Comparison of ENCODE assay signal across 13 mouse cellular contexts in genomic region chr5:74365984-74366709, GRCm38 (mm10).
DNase-seq lines count a peak whose midpoint lies in the region; ATAC-seq lines count a peak whose summit lies in the region.
"Had no signal": no experiment of that assay in that cellular context is flagged by ENCODE, and none has a peak within 500 bp of the region (broad histone marks: within the 10 kb centered on the region; RNA-seq: fewer than 3 reads in every experiment).

No protein-coding gene starts in this region.

- no peak overlapping the region for H3K4me2 ChIP-seq in forebrain, embryonic 12.5 days
- H3K4me2 ChIP-seq in forebrain, embryonic 11.5 days (ENCODE audit: low read depth, low read length, severe bottlenecking) = no peak overlapping the region
- no peak overlapping the region for H3K4me2 ChIP-seq in midbrain, embryonic 11.5 days
- H3K4me2 ChIP-seq in embryonic facial prominence, embryonic 13.5 days = no peak overlapping the region
- no peak overlapping the region for H3K4me2 ChIP-seq in neural tube, embryonic 14.5 days (ENCODE audit: low read depth, low read length)
- H3K4me2 ChIP-seq: heart, embryonic 15.5 days had no signal

- H3K36me3 ChIP-seq in forebrain, embryonic 12.5 days (replicated peaks) = no peaks in the 10 kb centered on the region
- H3K36me3 ChIP-seq in forebrain, embryonic 11.5 days (ENCODE audit: control insufficient read depth, insufficient read depth, low read length) = no peaks in the 10 kb centered on the region
- no peaks in the 10 kb centered on the region for H3K36me3 ChIP-seq in midbrain, embryonic 11.5 days (ENCODE audit: control insufficient read depth, insufficient read depth, low read length)
- H3K36me3 ChIP-seq in midbrain, embryonic 10.5 days = no peaks in the 10 kb centered on the region
- no peaks in the 10 kb centered on the region for H3K36me3 ChIP-seq in embryonic facial prominence, embryonic 13.5 days
- H3K36me3 ChIP-seq in neural tube, embryonic 14.5 days (ENCODE audit: control insufficient read depth, insufficient read depth, low read length) = no peaks in the 10 kb centered on the region
- H3K36me3 ChIP-seq: heart, embryonic 15.5 days had no signal

- ATAC-seq in forebrain, embryonic 12.5 days (ENCODE audit: low FRiP score) = no peak
- ATAC-seq in forebrain, embryonic 11.5 days (replicated peaks; ENCODE audit: low FRiP score) = no peak; the same call in 1 of the 2 replicates
- no peak for ATAC-seq in midbrain, embryonic 11.5 days (ENCODE audit: low FRiP score)
- no peak for ATAC-seq in embryonic facial prominence, embryonic 13.5 days (ENCODE audit: insufficient number of reproducible peaks, insufficient read depth, low FRiP score, low TSS enrichment, low read depth)
- ATAC-seq in neural tube, embryonic 14.5 days (ENCODE audit: low read depth) = peak; percentile 87

- H3K27me3 ChIP-seq in forebrain, embryonic 12.5 days = no peaks in the 10 kb centered on the region
- H3K27me3 ChIP-seq in forebrain, embryonic 11.5 days (ENCODE audit: control insufficient read depth, insufficient read depth, low read length) = no peaks in the 10 kb centered on the region
- no peaks in the 10 kb centered on the region for H3K27me3 ChIP-seq in midbrain, embryonic 11.5 days (ENCODE audit: control insufficient read depth, insufficient read depth, low read length)
- no peaks in the 10 kb centered on the region for H3K27me3 ChIP-seq in midbrain, embryonic 10.5 days (ENCODE audit: low read depth, poor library complexity, severe bottlenecking)
- H3K27me3 ChIP-seq in embryonic facial prominence, embryonic 13.5 days = no peaks in the 10 kb centered on the region
- H3K27me3 ChIP-seq in neural tube, embryonic 14.5 days (ENCODE audit: control insufficient read depth, insufficient read depth, low read length) = no peaks in the 10 kb centered on the region
- H3K27me3 ChIP-seq: heart, embryonic 15.5 days had no signal

- peaks cover 14% of the 10 kb centered on the region for H3K4me1 ChIP-seq in forebrain, embryonic 12.5 days
- H3K4me1 ChIP-seq in forebrain, embryonic 11.5 days (replicated peaks; ENCODE audit: control insufficient read depth, insufficient read depth, low read length) = peaks cover 4% of the 10 kb centered on the region; the same call in 1 of the 2 replicates
- H3K4me1 ChIP-seq in midbrain, embryonic 11.5 days (ENCODE audit: control insufficient read depth, insufficient read depth, low read length) = no peaks in the 10 kb centered on the region
- H3K4me1 ChIP-seq in midbrain, embryonic 10.5 days = peaks cover 10% of the 10 kb centered on the region
- peaks cover 19% of the 10 kb centered on the region for H3K4me1 ChIP-seq in embryonic facial prominence, embryonic 13.5 days
- peaks cover 7% of the 10 kb centered on the region; the same call in 1 of the 2 replicates for H3K4me1 ChIP-seq in neural tube, embryonic 14.5 days (ENCODE audit: control insufficient read depth, insufficient read depth, low read length)

- 24% methylated on average over 4 of the region's 4 CpGs for WGBS in forebrain, embryonic 12.5 days
- 45% methylated on average over 4 of the region's 4 CpGs for WGBS in forebrain, embryonic 11.5 days
- WGBS in midbrain, embryonic 11.5 days = 72% methylated on average over 4 of the region's 4 CpGs
- WGBS in midbrain, embryonic 10.5 days = 79% methylated on average over 4 of the region's 4 CpGs
- WGBS in embryonic facial prominence, embryonic 13.5 days = 27% methylated on average over 4 of the region's 4 CpGs
- 10% methylated on average over 4 of the region's 4 CpGs for WGBS in neural tube, embryonic 14.5 days

- no peak overlapping the region for H3K4me3 ChIP-seq in forebrain, embryonic 12.5 days (replicated peaks)
- no peak overlapping the region for H3K4me3 ChIP-seq in forebrain, embryonic 11.5 days (ENCODE audit: low read depth, low read length)
- H3K4me3 ChIP-seq in midbrain, embryonic 11.5 days (ENCODE audit: low read depth, low read length) = no peak overlapping the region
- no peak overlapping the region for H3K4me3 ChIP-seq in midbrain, embryonic 10.5 days
- H3K4me3 ChIP-seq in embryonic facial prominence, embryonic 13.5 days = no peak overlapping the region
- H3K4me3 ChIP-seq in neural tube, embryonic 14.5 days (ENCODE audit: low read depth, low read length) = no peak overlapping the region
- H3K4me3 ChIP-seq: heart, embryonic 15.5 days had no signal

- no peaks in the 10 kb centered on the region for H3K9me3 ChIP-seq in forebrain, embryonic 12.5 days
- H3K9me3 ChIP-seq in forebrain, embryonic 11.5 days (ENCODE audit: control insufficient read depth, low read length) = no peaks in the 10 kb centered on the region
- no peaks in the 10 kb centered on the region for H3K9me3 ChIP-seq in midbrain, embryonic 11.5 days (ENCODE audit: control insufficient read depth, low read length)
- no peaks in the 10 kb centered on the region for H3K9me3 ChIP-seq in midbrain, embryonic 10.5 days (replicated peaks)
- H3K9me3 ChIP-seq in embryonic facial prominence, embryonic 13.5 days = no peaks in the 10 kb centered on the region
- no peaks in the 10 kb centered on the region for H3K9me3 ChIP-seq in neural tube, embryonic 14.5 days (ENCODE audit: control insufficient read depth, low read length)
- H3K9me3 ChIP-seq: heart, embryonic 15.5 days had no signal

- no peak for DNase-seq in forebrain, embryonic 11.5 days (ENCODE audit: low spot score)
- DNase-seq in midbrain, embryonic 11.5 days (ENCODE audit: low spot score, missing footprints) = peak; percentile 77
- no peak for DNase-seq in midbrain, embryonic 10.5 days (ENCODE audit: low spot score)
- no peak for DNase-seq in gastrocnemius, adult 18-20 months (ENCODE audit: low spot score)
- no peak for DNase-seq in heart, postnatal 4 days
- DNase-seq: cerebellum, postnatal 10 days; kidney, adult 2 months; lung, adult 18-20 months; spleen, adult 18-20 months had no signal

- 0 out of 2 replicates have a peak overlapping the region, but pooled peaks have one; percentile 6 for H3K27ac ChIP-seq in forebrain, embryonic 12.5 days
- H3K27ac ChIP-seq in forebrain, embryonic 11.5 days (ENCODE audit: low read depth, low read length) = no peak overlapping the region
- H3K27ac ChIP-seq in midbrain, embryonic 11.5 days (ENCODE audit: low read depth, low read length) = no peak overlapping the region
- no peak overlapping the region for H3K27ac ChIP-seq in midbrain, embryonic 10.5 days (replicated peaks)
- 0 out of 2 replicates have a peak overlapping the region, but pooled peaks have one; percentile 12 for H3K27ac ChIP-seq in embryonic facial prominence, embryonic 13.5 days
- H3K27ac ChIP-seq in neural tube, embryonic 14.5 days (ENCODE audit: low read depth, low read length) = no peak overlapping the region
- H3K27ac ChIP-seq: heart, embryonic 15.5 days had no signal

- no peak overlapping the region for H3K9ac ChIP-seq in forebrain, embryonic 12.5 days
- H3K9ac ChIP-seq in forebrain, embryonic 11.5 days (ENCODE audit: low read length) = no peak overlapping the region
- no peak overlapping the region for H3K9ac ChIP-seq in midbrain, embryonic 11.5 days (ENCODE audit: low read length)
- H3K9ac ChIP-seq in embryonic facial prominence, embryonic 13.5 days = no peak overlapping the region
- no peak overlapping the region for H3K9ac ChIP-seq in neural tube, embryonic 14.5 days (replicated peaks; ENCODE audit: low read depth, low read length)
- H3K9ac ChIP-seq: heart, embryonic 15.5 days had no signal

Comparison
In these comparisons a context has a peak if more than half of its experiments do, and no peak if none do; other contexts are left out.
1. H3K27ac ChIP-seq: peak in forebrain, embryonic 12.5 days (single experiment) and embryonic facial prominence, embryonic 13.5 days (single experiment); none in forebrain, embryonic 11.5 days (single experiment), midbrain, embryonic 11.5 days (single experiment), midbrain, embryonic 10.5 days (single experiment) and neural tube, embryonic 14.5 days (single experiment).